Mouse (Mus musculus) lung, embryonic 14.5 days (tissue): ENCODE results near the gene Col24a1. TPM values are rescaled to one million over a fixed set of nuclear protein-coding genes. Genes with fewer than 3 reads are reported as not detected.

Source experiments
- ATAC-seq: fragments of 200-750 bp; cut with Nextera tagmentation; 2 replicates; pipeline ENCODE4 v1.8.0; 2017; ENCODE audit warnings: mild to moderate bottlenecking, moderate TSS enrichment, moderate library complexity; ENCODE audit not compliant: insufficient read depth
- DNase-seq: peaks from one replicate; pipeline ENCODE4 v3.0.0-alpha.2; 2015
- H3K27ac ChIP-seq: fragments of 300-500 bp; sonication (generic); 2 replicates; pipeline ENCODE4 v1.5.1; 2014; ENCODE audit warnings: low read depth, mild to moderate bottlenecking, moderate library complexity
- H3K27me3 ChIP-seq: fragments of 300-500 bp; sonication (generic); 2 replicates; pipeline ENCODE4 v1.6.1; 2014; ENCODE audit warnings: low read length, control low read depth; ENCODE audit not compliant: insufficient read depth
- H3K36me3 ChIP-seq: fragments of 300-500 bp; sonication (generic); 2 replicates; pipeline ENCODE4 v1.6.1; 2014; ENCODE audit warnings: control low read depth; ENCODE audit not compliant: insufficient read depth
- H3K4me1 ChIP-seq: fragments of 300-500 bp; sonication (generic); 2 replicates; pipeline ENCODE4 v1.6.1; 2014; ENCODE audit warnings: antibody characterized with exemption, control low read depth; ENCODE audit not compliant: insufficient read depth
- H3K4me2 ChIP-seq: fragments of 300-500 bp; sonication (generic); 2 replicates; pipeline ENCODE4 v1.6.1; 2014; ENCODE audit warnings: mild to moderate bottlenecking
- H3K4me3 ChIP-seq: fragments of 300-500 bp; sonication (generic); 2 replicates; pipeline ENCODE4 v1.5.1; 2014; ENCODE audit warnings: low read depth, low read length
- H3K9ac ChIP-seq: fragments of 300-500 bp; sonication (generic); 2 replicates; pipeline ENCODE4 v1.6.1; 2014
- H3K9me3 ChIP-seq: fragments of 300-500 bp; sonication (generic); 2 replicates; pipeline ENCODE4 v1.6.1; 2016; ENCODE audit warnings: low read depth, low read length, control low read depth
- CTCF ChIP-seq: IDR thresholded peaks from 2 replicates; pipeline ENCODE4 v1.5.1; 2016; ENCODE audit warnings: antibody characterized with exemption, low read depth
- WGBS: fragments of 180-500 bp; shearing (Covaris S2); extraction: QIAGEN DNeasy Blood & Tissue Kit; methylation state at CpG from one replicate; pipeline ENCODE4 v1.1.7; 2014; 5-methylcytosine and 5-hydroxymethylcytosine counted together
- polyA plus RNA-seq: library from polyadenylated mRNA; unstranded; fragments of >200 nt; fragmentation: Nextera tagmentation; extraction: Ambion mirVana; gene quantifications from 2 replicates; pipeline ENCODE4 v1.2.1, GENCODE M21; 2014

Gene Col24a1
- polyA plus RNA-seq, 1 experiment from 2014 or later = 1.7 TPM

GRCm38 (mm10) chr3:145583043-145583442 lies 290.8 kb downstream of the Col24a1 start:
- H3K4me3 ChIP-seq = no peak overlapping the region
- no peaks in the 10 kb centered on the region for H3K4me1 ChIP-seq
- H3K36me3 ChIP-seq = peaks cover 71% of the 10 kb centered on the region
- no peak overlapping the region for H3K9ac ChIP-seq
- no peak for ATAC-seq
- no peak for DNase-seq
- no peak overlapping the region for H3K4me2 ChIP-seq
- H3K27ac ChIP-seq = no peak overlapping the region
- no peak for TF ChIP-seq CTCF
- no peaks in the 10 kb centered on the region for H3K27me3 ChIP-seq
- H3K9me3 ChIP-seq = no peaks in the 10 kb centered on the region
- WGBS = 88% methylated on average over 4 of the region's 4 CpGs

- DNase-seq = peak; percentile 70
- TF ChIP-seq CTCF = peak; percentile 51
- H3K9me3 ChIP-seq = no peaks in the 10 kb centered on the region
- no peaks in the 10 kb centered on the region for H3K27me3 ChIP-seq
- WGBS = 48% methylated on average over 3 of the region's 3 CpGs
- no peak overlapping the region for H3K4me2 ChIP-seq
- peaks cover 65% of the 10 kb centered on the region for H3K36me3 ChIP-seq
- ATAC-seq = 0 out of 2 replicates have a peak, but pooled peaks have one; percentile 38
- no peak overlapping the region for H3K27ac ChIP-seq
- no peak overlapping the region for H3K4me3 ChIP-seq
- H3K9ac ChIP-seq = no peak overlapping the region
- no peaks in the 10 kb centered on the region for H3K4me1 ChIP-seq
These were observed 291.4 kb downstream of the Col24a1 start for GRCm38 (mm10) chr3:145583522-145584200.

- peaks cover 71% of the 10 kb centered on the region for H3K36me3 ChIP-seq
- H3K4me1 ChIP-seq = no peaks in the 10 kb centered on the region
- no peak overlapping the region for H3K9ac ChIP-seq
- ATAC-seq (no peak), DNase-seq (no peak)
- no peak for TF ChIP-seq CTCF
- no peak overlapping the region for H3K4me3 ChIP-seq
- 86% methylated on average over 4 of the region's 4 CpGs for WGBS
- H3K9me3 ChIP-seq = no peaks in the 10 kb centered on the region
- no peak overlapping the region for H3K4me2 ChIP-seq
- H3K27me3 ChIP-seq = no peaks in the 10 kb centered on the region
- H3K27ac ChIP-seq = no peak overlapping the region
These were observed 298.3 kb downstream of the Col24a1 start for GRCm38 (mm10) chr3:145590562-145590961.

- TF ChIP-seq CTCF = no peak
- H3K4me3 ChIP-seq = no peak overlapping the region
- H3K36me3 ChIP-seq = peaks cover 64% of the 10 kb centered on the region
- DNase-seq (no peak), ATAC-seq (no peak)
- H3K9me3 ChIP-seq = no peaks in the 10 kb centered on the region
- no peaks in the 10 kb centered on the region for H3K4me1 ChIP-seq
- no peaks in the 10 kb centered on the region for H3K27me3 ChIP-seq
- no peak overlapping the region for H3K9ac ChIP-seq
- no peak overlapping the region for H3K27ac ChIP-seq
- 85% methylated on average over 6 of the region's 6 CpGs for WGBS
- no peak overlapping the region for H3K4me2 ChIP-seq
These were observed 299.7 kb downstream of the Col24a1 start for GRCm38 (mm10) chr3:145591841-145592542.

- ATAC-seq (no peak), DNase-seq (no peak)
- no peak overlapping the region for H3K9ac ChIP-seq
- no peaks in the 10 kb centered on the region for H3K27me3 ChIP-seq
- WGBS = 88% methylated on average over 6 of the region's 6 CpGs
- H3K4me2 ChIP-seq = no peak overlapping the region
- no peaks in the 10 kb centered on the region for H3K9me3 ChIP-seq
- no peak overlapping the region for H3K4me3 ChIP-seq
- no peak overlapping the region for H3K27ac ChIP-seq
- TF ChIP-seq CTCF = no peak
- peaks cover 76% of the 10 kb centered on the region for H3K36me3 ChIP-seq
- no peaks in the 10 kb centered on the region for H3K4me1 ChIP-seq
These were observed 303.1 kb downstream of the Col24a1 start for GRCm38 (mm10) chr3:145595354-145595753.

GRCm38 (mm10) chr3:145599059-145599458 lies 306.8 kb downstream of the Col24a1 start:
- H3K4me2 ChIP-seq = no peak overlapping the region
- peaks cover 75% of the 10 kb centered on the region for H3K36me3 ChIP-seq
- WGBS = 88% methylated on average over 7 of the region's 7 CpGs
- H3K9me3 ChIP-seq = no peaks in the 10 kb centered on the region
- no peak overlapping the region for H3K4me3 ChIP-seq
- DNase-seq = no peak
- no peak for ATAC-seq
- H3K4me1 ChIP-seq = peaks cover 12% of the 10 kb centered on the region; the same call in 1 of the 2 replicates
- H3K27ac ChIP-seq = no peak overlapping the region
- H3K9ac ChIP-seq = no peak overlapping the region
- peak; percentile 35 for TF ChIP-seq CTCF
- no peaks in the 10 kb centered on the region for H3K27me3 ChIP-seq

GRCm38 (mm10) chr3:145600801-145601200 lies 308.5 kb downstream of the Col24a1 start:
- WGBS = 55% methylated on average over 6 of the region's 6 CpGs
- Histone ChIP-seq H3K36me3 (peaks cover 76% of the 10 kb centered on the region), H3K27ac (no peak overlapping the region), H3K4me3 (no peak overlapping the region), H3K9ac (no peak overlapping the region), H3K9me3 (no peaks in the 10 kb centered on the region), H3K4me1 (peaks cover 12% of the 10 kb centered on the region; the same call in 1 of the 2 replicates), H3K27me3 (no peaks in the 10 kb centered on the region), H3K4me2 (no peak overlapping the region)
- ATAC-seq (no peak), DNase-seq (no peak)
- TF ChIP-seq CTCF = no peak
